Mouse (Mus musculus) myocyte (in vitro differentiated cells): ENCODE results near the gene Tcaf3.
A peak's percentile ranks its signal among the peaks of the same experiment; 100 is the strongest.

Source experiments
- CEBPB ChIP-seq: IDR thresholded peaks from 2 replicates; pipeline ENCODE4 v1.6.1; 2011; ENCODE audit warnings: mild to moderate bottlenecking, moderate library complexity; ENCODE audit not compliant: poor library complexity, insufficient read depth, severe bottlenecking
- E2F4 ChIP-seq: IDR thresholded peaks from one replicate; pipeline ENCODE4 v1.6.1; 2011; ENCODE audit warnings: mild to moderate bottlenecking, control low read depth, moderate library complexity; ENCODE audit not compliant: insufficient read depth
- MAX ChIP-seq: IDR thresholded peaks from one replicate; pipeline ENCODE4 v1.6.1; 2011; ENCODE audit warnings: low read depth, mild to moderate bottlenecking, control low read depth
- MYOG ChIP-seq, 3 experiments: IDR thresholded peaks; one replicate each; pipeline ENCODE4 v1.6.1; 2011; ENCODE audit warnings: control low read depth in 2 of 3, low read depth in 2 of 3, mild to moderate bottlenecking in 2 of 3; ENCODE audit not compliant: insufficient read length in 2 of 3, control insufficient read depth in 1 of 3, insufficient read depth in 1 of 3
- POLR2A ChIP-seq: IDR thresholded peaks from one replicate; pipeline ENCODE4 v1.6.1; 2011; ENCODE audit warnings: low read depth, mild to moderate bottlenecking, control low read depth, moderate library complexity; ENCODE audit not compliant: insufficient read length
- POLR2AphosphoS2 ChIP-seq: IDR thresholded peaks from one replicate; pipeline ENCODE4 v1.6.1; 2011; ENCODE audit warnings: low read depth, control low read depth; ENCODE audit not compliant: insufficient read length
- REST ChIP-seq: IDR thresholded peaks from one replicate; pipeline ENCODE4 v1.6.1; 2011; ENCODE audit warnings: mild to moderate bottlenecking, control low read depth, moderate library complexity; ENCODE audit not compliant: insufficient read depth, insufficient read length
- TCF12 ChIP-seq: IDR thresholded peaks from one replicate; pipeline ENCODE4 v1.6.1; 2011; ENCODE audit warnings: mild to moderate bottlenecking, control low read depth; ENCODE audit not compliant: poor library complexity, insufficient read depth, severe bottlenecking
- TCF3 ChIP-seq: IDR thresholded peaks from one replicate; pipeline ENCODE4 v1.6.1; 2011; ENCODE audit warnings: low read depth, control low read depth; ENCODE audit not compliant: insufficient read length
- USF1 ChIP-seq: IDR thresholded peaks from one replicate; pipeline ENCODE4 v1.6.1; 2011; ENCODE audit warnings: low read depth, mild to moderate bottlenecking, control low read depth, moderate library complexity

DNA sequence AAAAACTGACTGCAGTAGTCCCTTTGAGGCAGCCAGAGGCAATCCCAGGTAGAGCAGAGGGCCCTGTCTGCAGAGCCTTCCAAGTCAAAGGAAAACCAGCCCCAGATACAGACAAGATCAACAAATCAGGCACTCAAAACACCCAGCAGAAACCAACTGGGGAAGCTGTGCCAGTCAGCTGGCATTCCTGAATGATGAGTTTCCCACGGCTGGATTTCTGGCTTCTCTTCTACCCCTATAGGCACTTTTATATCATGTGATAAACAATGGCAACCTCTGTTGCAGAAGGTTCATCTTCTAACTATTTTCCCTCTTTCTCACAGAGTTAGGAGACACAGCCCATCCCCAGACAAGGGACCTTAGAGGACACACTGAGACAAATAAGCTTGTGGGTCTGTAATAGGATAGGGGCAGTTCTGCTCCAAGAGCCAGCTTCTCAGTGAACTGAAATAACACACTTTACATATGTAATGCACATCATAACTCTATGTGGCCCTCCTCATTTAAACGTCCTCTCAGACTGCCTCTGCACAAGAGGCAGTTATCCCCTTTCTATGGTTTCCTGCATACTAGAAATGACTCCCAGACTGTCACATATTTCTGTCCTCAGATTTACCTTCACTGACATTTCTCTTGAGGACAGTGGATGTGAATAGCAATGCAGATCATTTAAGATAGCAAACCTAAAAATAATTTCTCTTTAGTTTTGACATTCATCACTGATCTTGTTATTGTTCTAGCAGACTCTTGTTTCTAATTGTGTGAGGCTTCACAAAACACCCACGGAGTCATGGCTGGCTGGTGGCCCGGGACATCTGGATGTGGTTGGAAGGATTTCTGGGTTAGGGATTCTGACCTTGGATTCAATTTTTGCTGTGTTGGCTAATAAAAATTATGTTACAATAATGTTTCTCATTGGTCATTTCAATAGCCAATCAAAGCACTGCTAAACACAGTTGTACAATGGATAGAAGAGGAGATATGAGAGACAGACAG, 55.2 kb downstream of the Tcaf3 start:
- TF ChIP-seq POLR2A (no peak), USF1 (peak; percentile 26), TCF12 (peak; percentile 26), TCF3 (no peak), MYOG (IDR thresholded peaks at IDR 0.05; ENCODE audit: control insufficient read depth in 1 of 3, insufficient read depth in 1 of 3, insufficient read length in 2 of 3, low read depth in 2 of 3) (peak in 1 of 3 experiments; percentile 3), CEBPB (no peak), REST (no peak), POLR2AphosphoS2 (no peak), E2F4 (no peak), MAX (no peak)
